Mouse (Mus musculus) midbrain, embryonic 16.5 days (tissue): ENCODE measurements around the gene C2cd5. TPM values are rescaled to one million over a fixed set of nuclear protein-coding genes. Genes with fewer than 3 reads are reported as not detected.

Experiments used
- ATAC-seq: fragments of 200-750 bp; cut with Nextera tagmentation; 2 replicates; pipeline ENCODE4 v1.8.0; 2017; ENCODE audit warnings: moderate TSS enrichment
- H3K27ac ChIP-seq: fragments of 300-500 bp; sonication (generic); 2 replicates; pipeline ENCODE4 v1.5.1; 2014; ENCODE audit warnings: mild to moderate bottlenecking, low read length, mixed read lengths
- H3K27me3 ChIP-seq: fragments of 300-500 bp; sonication (generic); 2 replicates; pipeline ENCODE4 v1.6.1; 2014; ENCODE audit warnings: low read depth, low read length, mixed read lengths; ENCODE audit not compliant: control insufficient read depth, insufficient read depth
- H3K36me3 ChIP-seq: fragments of 300-500 bp; sonication (generic); 2 replicates; pipeline ENCODE4 v1.6.1; 2014; ENCODE audit warnings: mild to moderate bottlenecking, low read length, moderate library complexity, mixed read lengths; ENCODE audit not compliant: control insufficient read depth, insufficient read depth
- H3K4me1 ChIP-seq: fragments of 300-500 bp; sonication (generic); 2 replicates; pipeline ENCODE4 v1.6.1; 2014; ENCODE audit warnings: mild to moderate bottlenecking, low read length, mixed read lengths; ENCODE audit not compliant: control insufficient read depth, insufficient read depth
- H3K4me2 ChIP-seq: fragments of 300-500 bp; sonication (generic); 2 replicates; pipeline ENCODE4 v1.6.1; 2014; ENCODE audit warnings: mild to moderate bottlenecking, low read length, mixed read lengths
- H3K4me3 ChIP-seq: fragments of 300-500 bp; sonication (generic); 2 replicates; pipeline ENCODE4 v1.5.1; 2014; ENCODE audit warnings: low read depth, mild to moderate bottlenecking, low read length, moderate library complexity, mixed read lengths
- H3K9ac ChIP-seq: fragments of 300-500 bp; sonication (generic); 2 replicates; pipeline ENCODE4 v1.6.1; 2014; ENCODE audit warnings: low read depth, low read length, mixed read lengths
- H3K9me3 ChIP-seq: fragments of 300-500 bp; sonication (generic); replicated peaks from 2 replicates; pipeline ENCODE4 v1.6.1; 2014; ENCODE audit warnings: mild to moderate bottlenecking, low read length, mixed read lengths; ENCODE audit not compliant: control insufficient read depth, poor library complexity, severe bottlenecking
- WGBS: fragments of 180-500 bp; shearing (Covaris S2); extraction: QIAGEN DNeasy Blood & Tissue Kit; methylation state at CpG from one replicate; pipeline ENCODE4 v1.1.7; 2014; 5-methylcytosine and 5-hydroxymethylcytosine counted together
- polyA plus RNA-seq: library from polyadenylated mRNA; unstranded; fragments of >200 nt; fragmentation: Nextera tagmentation; extraction: Ambion mirVana; gene quantifications from 2 replicates; pipeline ENCODE4 v1.2.1, GENCODE M21; 2015

The C2cd5 gene
- polyA plus RNA-seq: 43.2 and 52.4 TPM in 2 replicates

DNA sequence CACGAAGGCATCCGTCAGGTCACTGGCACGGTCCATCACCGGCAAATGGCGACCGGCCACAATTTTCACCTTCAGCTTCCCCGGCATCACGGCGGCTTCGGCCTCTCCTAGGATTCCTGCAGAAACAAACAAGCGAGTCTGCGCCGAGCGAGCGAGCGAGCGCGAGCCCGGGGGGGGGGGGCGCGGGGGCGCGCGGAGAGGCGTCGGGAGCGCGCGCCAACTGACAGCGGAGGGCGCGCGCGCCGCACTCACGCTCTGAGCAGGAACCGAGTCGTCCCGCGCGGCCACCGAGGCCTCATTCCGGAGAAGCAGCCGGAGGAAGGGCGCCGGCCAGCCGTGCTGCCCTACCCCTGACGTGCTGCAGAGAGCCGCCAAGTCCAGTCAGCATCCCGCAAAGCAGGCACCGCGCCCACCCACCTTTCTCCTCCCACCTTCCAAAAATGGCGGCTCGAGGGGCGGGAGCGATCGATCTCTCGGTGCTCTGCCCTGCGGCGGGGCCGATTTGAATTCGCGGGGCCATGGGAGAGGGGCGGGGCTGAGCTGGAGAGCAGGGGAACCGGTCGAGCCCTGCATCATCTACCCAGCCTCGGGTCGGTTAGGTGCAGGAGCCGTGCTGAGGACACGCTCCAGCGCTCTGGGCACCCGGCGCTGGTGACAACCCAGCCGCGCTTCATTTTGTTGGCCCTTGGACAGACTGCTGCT is at the start of gene C2cd5:
TSS of gene C2cd5 (minus strand) at position 461 of the 702 bp plus-strand sequence.
- under 1% methylated on average over 33 of the region's 75 CpGs for WGBS
- H3K27ac ChIP-seq: peak within 1 kb of the TSS; percentile 99
- H3K36me3 ChIP-seq: 0 out of 2 replicates have a peak, but pooled peaks cover 3% of the 10 kb centered on the region
- H3K9ac ChIP-seq: peak within 1 kb of the TSS; percentile 97
- no peaks in the 10 kb centered on the region for H3K9me3 ChIP-seq
- ATAC-seq: peak; percentile 95
- H3K4me2 ChIP-seq: peak within 1 kb of the TSS; percentile 77
- H3K4me3 ChIP-seq: peak within 1 kb of the TSS; percentile 86
- peaks cover 20% of the 10 kb centered on the region for H3K4me1 ChIP-seq
- no peaks in the 10 kb centered on the region for H3K27me3 ChIP-seq

DNA sequence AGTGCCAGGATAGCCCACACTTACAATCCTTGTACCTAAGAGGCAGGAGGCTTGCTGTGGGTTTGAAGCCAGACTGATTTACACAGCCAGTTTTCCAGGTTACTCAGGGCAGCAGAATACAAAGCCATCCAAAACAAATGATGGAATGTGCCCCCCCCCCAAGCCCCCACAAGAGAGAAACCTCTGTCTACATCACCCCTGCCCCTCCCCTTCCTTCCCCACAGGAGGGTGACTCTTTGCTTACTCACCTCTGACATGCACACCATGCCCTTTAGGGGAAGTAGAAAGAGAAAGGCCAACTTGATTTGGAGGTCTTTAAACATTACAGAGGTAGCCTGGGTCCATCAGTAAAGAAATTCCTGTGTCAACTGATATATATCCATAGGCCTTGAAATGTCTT is 48.9 kb upstream of the C2cd5 start:
- Histone ChIP-seq H3K4me1 (no peaks in the 10 kb centered on the region; the same call in 1 of the 2 replicates), H3K27me3 (no peaks in the 10 kb centered on the region), H3K9me3 (no peaks in the 10 kb centered on the region), H3K4me2 (no peak overlapping the region), H3K36me3 (no peaks in the 10 kb centered on the region), H3K9ac (no peak overlapping the region), H3K27ac (no peak overlapping the region), H3K4me3 (no peak overlapping the region)
- ATAC-seq: no peak

DNA sequence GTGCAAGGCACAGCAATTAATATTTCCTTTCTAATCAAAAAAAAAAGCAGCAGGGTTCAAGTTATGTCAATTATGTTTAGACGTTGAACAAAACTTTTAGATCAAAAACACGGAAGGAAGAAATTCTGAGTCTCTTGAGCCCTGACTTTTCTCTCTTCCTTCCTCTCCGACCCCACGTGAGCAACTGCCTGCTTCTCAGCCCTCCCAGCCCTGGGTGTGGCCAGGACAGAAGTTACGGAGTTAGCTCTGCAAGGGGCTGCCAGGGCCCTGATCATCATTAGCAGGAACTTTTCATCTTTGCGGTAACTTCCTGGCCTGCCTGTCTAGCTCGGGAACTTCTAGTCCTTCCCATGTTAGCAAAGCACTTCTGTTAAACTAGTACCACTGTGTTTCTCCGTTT is 46.8 kb upstream of the C2cd5 start:
- Histone ChIP-seq H3K4me3 (no peak overlapping the region), H3K9ac (no peak overlapping the region), H3K36me3 (no peaks in the 10 kb centered on the region), H3K27me3 (no peaks in the 10 kb centered on the region), H3K4me1 (no peaks in the 10 kb centered on the region; the same call in 1 of the 2 replicates), H3K4me2 (no peak overlapping the region), H3K9me3 (no peaks in the 10 kb centered on the region), H3K27ac (no peak overlapping the region)
- ATAC-seq: no peak
- whole genome bisulfite sequencing: 63% methylated on average over 8 of the region's 8 CpGs

DNA sequence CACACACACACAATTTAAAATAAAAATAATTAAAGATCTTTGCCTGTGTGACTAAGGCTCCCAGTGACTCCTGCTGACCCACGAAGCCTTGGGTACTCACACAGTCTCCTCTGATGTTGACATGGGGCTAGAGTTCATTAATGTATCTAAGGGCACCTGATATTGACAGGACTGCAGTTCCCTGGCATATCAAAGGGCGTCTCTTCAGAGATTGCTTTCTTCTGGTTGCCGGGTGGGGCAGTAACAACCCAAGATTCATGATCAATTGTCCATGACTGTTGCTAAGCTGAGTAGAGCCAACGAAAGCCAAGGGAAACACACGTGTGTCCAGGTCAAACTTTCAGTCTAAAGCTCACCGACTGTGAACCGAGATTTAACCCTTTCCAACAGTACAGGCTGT is 45.1 kb upstream of the C2cd5 start:
- no peaks in the 10 kb centered on the region; the same call in 1 of the 2 replicates for H3K4me1 ChIP-seq
- no peaks in the 10 kb centered on the region for H3K36me3 ChIP-seq
- H3K4me3 ChIP-seq: no peak overlapping the region
- no peaks in the 10 kb centered on the region for H3K27me3 ChIP-seq
- H3K9me3 ChIP-seq: no peaks in the 10 kb centered on the region
- no peak overlapping the region for H3K27ac ChIP-seq
- no peak for ATAC-seq
- H3K4me2 ChIP-seq: no peak overlapping the region
- no peak overlapping the region for H3K9ac ChIP-seq
- WGBS: 55% methylated on average over 7 of the region's 7 CpGs

DNA sequence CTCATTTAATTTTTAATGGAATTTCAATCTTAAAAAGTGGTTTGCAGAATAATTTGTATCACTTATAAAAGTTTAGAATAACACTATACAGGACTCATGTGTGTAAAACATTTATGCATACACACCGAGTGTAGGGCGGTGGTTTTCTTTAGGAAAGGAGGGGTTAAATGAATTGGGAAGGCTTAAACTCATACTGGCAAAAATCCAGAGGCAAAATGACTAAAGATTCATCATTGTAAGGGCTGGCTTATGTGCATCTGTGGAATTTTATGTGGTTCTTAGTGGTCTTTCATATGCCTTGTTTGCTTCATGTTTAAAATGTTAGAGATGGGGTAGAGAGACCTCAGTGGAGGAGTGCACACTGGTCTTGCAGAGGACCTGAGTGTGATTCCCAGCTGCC is 44.6 kb upstream of the C2cd5 start:
- Histone ChIP-seq H3K9me3 (no peaks in the 10 kb centered on the region), H3K9ac (no peak overlapping the region), H3K27ac (no peak overlapping the region), H3K4me2 (no peak overlapping the region), H3K27me3 (no peaks in the 10 kb centered on the region), H3K4me1 (no peaks in the 10 kb centered on the region; the same call in 1 of the 2 replicates), H3K4me3 (no peak overlapping the region), H3K36me3 (no peaks in the 10 kb centered on the region)
- no peak for ATAC-seq
- WGBS: 92% methylated on average over 2 of the region's 2 CpGs

DNA sequence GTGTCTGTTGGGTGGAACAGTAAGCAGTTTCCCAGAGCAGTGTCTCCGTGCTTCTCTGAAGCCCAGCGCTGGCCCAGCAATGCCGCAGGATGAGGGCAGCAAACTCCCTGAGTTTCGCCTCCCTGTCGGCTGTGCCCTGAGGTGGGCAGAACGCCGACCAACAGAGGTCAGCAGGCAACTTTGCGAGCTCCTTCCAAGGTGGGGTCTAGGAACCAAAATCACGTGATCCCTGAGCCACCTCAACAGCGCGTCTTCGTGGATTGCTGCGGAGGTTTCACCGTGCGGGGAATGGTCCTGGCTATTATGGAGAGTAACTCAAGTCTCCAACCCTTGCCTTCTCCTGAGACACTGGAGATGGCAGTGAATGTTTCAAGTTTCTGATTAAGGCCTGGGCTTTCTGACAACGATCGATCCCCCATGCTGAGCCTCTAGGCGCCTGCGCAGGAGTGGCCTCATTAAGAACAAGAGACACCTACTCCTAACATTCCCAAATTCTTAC is 43.9 kb upstream of the C2cd5 start:
- Histone ChIP-seq H3K4me1 (no peaks in the 10 kb centered on the region; the same call in 1 of the 2 replicates), H3K36me3 (no peaks in the 10 kb centered on the region), H3K4me3 (peak overlapping the region; percentile 39), H3K4me2 (peak overlapping the region; percentile 66), H3K27ac (no peak overlapping the region), H3K9me3 (no peaks in the 10 kb centered on the region), H3K27me3 (no peaks in the 10 kb centered on the region), H3K9ac (peak overlapping the region; percentile 50; the same call in 1 of the 2 replicates)
- 19% methylated on average over 19 of the region's 19 CpGs for WGBS
- peak; percentile 54 for ATAC-seq

DNA sequence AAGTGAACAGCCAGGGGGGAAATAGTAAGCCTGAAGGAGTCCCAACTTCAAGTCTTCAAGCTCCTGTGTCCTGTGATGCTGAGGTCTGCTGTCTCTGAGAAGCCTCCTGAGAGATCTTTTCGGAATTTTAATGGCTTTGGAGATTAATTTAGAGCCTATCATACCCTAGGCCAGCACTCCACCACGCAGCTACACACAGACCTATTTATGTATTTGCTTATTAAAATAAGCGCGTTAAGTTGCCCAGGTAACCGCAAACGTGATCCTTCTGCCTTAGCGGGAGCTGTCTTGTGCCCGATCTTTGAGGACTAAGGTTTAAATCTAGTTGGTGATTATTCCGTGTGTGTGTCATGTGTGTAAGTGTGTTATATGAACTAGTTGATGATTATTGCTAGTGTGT is 43.4 kb upstream of the C2cd5 start:
- Histone ChIP-seq H3K9ac (no peak overlapping the region), H3K9me3 (no peaks in the 10 kb centered on the region), H3K4me1 (no peaks in the 10 kb centered on the region; the same call in 1 of the 2 replicates), H3K36me3 (no peaks in the 10 kb centered on the region), H3K27me3 (no peaks in the 10 kb centered on the region), H3K4me2 (peak overlapping the region; percentile 66), H3K27ac (no peak overlapping the region), H3K4me3 (peak overlapping the region; percentile 39; the same call in 1 of the 2 replicates)
- ATAC-seq: peak; percentile 54; the same call in 1 of the 2 replicates
- WGBS: 71% methylated on average over 9 of the region's 9 CpGs

DNA sequence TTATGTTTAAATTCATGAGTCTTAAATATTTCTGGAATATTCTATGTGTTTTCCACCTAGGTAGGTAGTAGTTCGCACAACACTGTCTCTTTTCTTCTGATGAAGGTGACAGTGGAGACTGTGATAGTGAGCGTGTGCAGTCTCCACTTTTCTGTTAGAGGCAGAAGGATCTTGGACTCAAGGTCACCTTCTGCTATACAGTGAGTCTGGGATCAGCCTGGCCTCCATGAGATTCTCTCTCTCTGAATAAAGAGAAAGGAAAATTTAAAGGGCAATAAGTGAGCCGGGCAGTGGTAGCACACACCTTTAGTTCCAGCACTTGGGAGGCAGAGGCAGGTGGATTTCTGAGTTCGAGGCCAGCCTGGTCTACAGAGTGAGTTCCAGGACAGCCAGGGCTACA is 42.9 kb upstream of the C2cd5 start:
- WGBS: 96% methylated on average over 4 of the region's 4 CpGs

More for the DNA sequence above, 42.9 kb upstream of the C2cd5 start:
- H3K9me3 ChIP-seq: no peaks in the 10 kb centered on the region
- H3K27ac ChIP-seq: no peak overlapping the region
- no peak for ATAC-seq
- no peaks in the 10 kb centered on the region for H3K27me3 ChIP-seq
- H3K9ac ChIP-seq: no peak overlapping the region
- H3K36me3 ChIP-seq: no peaks in the 10 kb centered on the region
- no peaks in the 10 kb centered on the region; the same call in 1 of the 2 replicates for H3K4me1 ChIP-seq
- H3K4me3 ChIP-seq: no peak overlapping the region
- H3K4me2 ChIP-seq: no peak overlapping the region
